Mouse (Mus musculus) intestine, embryonic 16.5 days (tissue): ENCODE data around the gene Pold2. TPM values are rescaled to one million over a fixed set of nuclear protein-coding genes. Genes with fewer than 3 reads are reported as not detected.

ENCODE experiments used
- ATAC-seq: fragments of 200-750 bp; cut with Nextera tagmentation; 2 replicates; pipeline ENCODE4 v1.8.0; 2017; ENCODE audit warnings: moderate TSS enrichment, moderate library complexity
- H3K27ac ChIP-seq: fragments of 300-500 bp; sonication (generic); 2 replicates; pipeline ENCODE4 v1.5.1; 2014; ENCODE audit warnings: mild to moderate bottlenecking, low read length
- H3K27me3 ChIP-seq: fragments of 300-500 bp; sonication (generic); replicated peaks from 2 replicates; pipeline ENCODE4 v1.6.1; 2014; ENCODE audit warnings: low read length, control low read depth, mixed read lengths; ENCODE audit not compliant: control insufficient read depth, insufficient read depth
- H3K36me3 ChIP-seq: fragments of 300-500 bp; sonication (generic); 2 replicates; pipeline ENCODE4 v1.6.1; 2014; ENCODE audit warnings: low read length, control low read depth; ENCODE audit not compliant: control insufficient read depth, insufficient read depth
- H3K4me1 ChIP-seq: fragments of 300-500 bp; sonication (generic); 2 replicates; pipeline ENCODE4 v1.6.1; 2014; ENCODE audit warnings: low read length, control low read depth, mixed read lengths; ENCODE audit not compliant: control insufficient read depth, insufficient read depth
- H3K4me2 ChIP-seq: fragments of 300-500 bp; sonication (generic); 2 replicates; pipeline ENCODE4 v1.6.1; 2014; ENCODE audit warnings: low read depth, low read length, control low read depth
- H3K4me3 ChIP-seq: fragments of 300-500 bp; sonication (generic); 2 replicates; pipeline ENCODE4 v1.5.1; 2014; ENCODE audit warnings: mild to moderate bottlenecking, low read length
- H3K9ac ChIP-seq: fragments of 300-500 bp; sonication (generic); 2 replicates; pipeline ENCODE4 v1.6.1; 2014; ENCODE audit warnings: low read depth, low read length
- H3K9me3 ChIP-seq: fragments of 300-500 bp; sonication (generic); 2 replicates; pipeline ENCODE4 v1.6.1; 2016; ENCODE audit warnings: low read length, control low read depth; ENCODE audit not compliant: control insufficient read depth
- WGBS: fragments of 180-500 bp; shearing (Covaris S2); extraction: QIAGEN DNeasy Blood & Tissue Kit; methylation state at CpG from one replicate; pipeline ENCODE4 v1.1.7; 2014; 5-methylcytosine and 5-hydroxymethylcytosine counted together
- polyA plus RNA-seq: library from polyadenylated mRNA; unstranded; fragments of >200 nt; fragmentation: Nextera tagmentation; extraction: Ambion mirVana; gene quantifications from 2 replicates; pipeline ENCODE4 v1.2.1, GENCODE M21; 2015

Gene Pold2
- 119 and 141 TPM in 2 replicates for polyA plus RNA-seq

DNA sequence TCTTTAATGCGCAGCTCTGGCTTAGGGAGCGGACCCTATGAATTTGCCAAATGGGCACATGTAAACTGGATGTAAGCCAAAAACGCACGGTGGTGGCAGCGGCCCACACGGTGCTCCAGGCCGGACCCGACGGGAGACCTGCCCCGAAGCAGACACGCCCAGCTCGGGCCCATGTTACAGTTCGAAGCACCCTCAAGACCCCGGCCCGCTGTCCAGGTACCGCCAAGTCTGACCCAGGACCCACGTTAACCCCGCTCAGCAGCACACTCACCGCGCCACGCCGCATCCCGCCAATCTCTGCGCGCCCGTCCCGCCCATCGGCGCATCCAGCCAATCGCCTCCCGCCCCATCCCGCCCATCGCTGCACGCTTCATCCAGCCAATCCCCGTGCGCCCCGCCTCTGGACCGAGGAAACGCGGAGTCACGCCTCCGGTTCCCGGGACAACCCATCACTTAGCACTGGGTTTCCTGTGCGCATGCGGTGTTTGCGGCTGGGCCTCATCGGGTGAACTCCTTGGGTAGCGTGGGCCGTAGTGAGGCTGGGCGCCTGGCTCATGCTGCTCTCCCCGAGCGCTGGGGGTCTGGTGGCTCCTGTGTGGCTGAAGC is at the start of gene Pold2:
TSS of gene Pold2 (minus strand) at position 372 of the 606 bp plus-strand sequence.
- peak within 1 kb of the TSS; percentile 74 for H3K4me3 ChIP-seq
- peak within 1 kb of the TSS; percentile 81 for H3K9ac ChIP-seq
- ATAC-seq, result peak; percentile 99
- no peaks in the 10 kb centered on the region for H3K27me3 ChIP-seq
- peaks cover 3% of the 10 kb centered on the region; the same call in 1 of the 2 replicates for H3K9me3 ChIP-seq
- H3K36me3 ChIP-seq, result peaks cover 26% of the 10 kb centered on the region
- WGBS, result 0% methylated on average over 52 of the region's 52 CpGs
- H3K4me1 ChIP-seq, result peaks cover 26% of the 10 kb centered on the region
- H3K4me2 ChIP-seq, result peak within 1 kb of the TSS; percentile 79
- H3K27ac ChIP-seq, result peak within 1 kb of the TSS; percentile 84

DNA sequence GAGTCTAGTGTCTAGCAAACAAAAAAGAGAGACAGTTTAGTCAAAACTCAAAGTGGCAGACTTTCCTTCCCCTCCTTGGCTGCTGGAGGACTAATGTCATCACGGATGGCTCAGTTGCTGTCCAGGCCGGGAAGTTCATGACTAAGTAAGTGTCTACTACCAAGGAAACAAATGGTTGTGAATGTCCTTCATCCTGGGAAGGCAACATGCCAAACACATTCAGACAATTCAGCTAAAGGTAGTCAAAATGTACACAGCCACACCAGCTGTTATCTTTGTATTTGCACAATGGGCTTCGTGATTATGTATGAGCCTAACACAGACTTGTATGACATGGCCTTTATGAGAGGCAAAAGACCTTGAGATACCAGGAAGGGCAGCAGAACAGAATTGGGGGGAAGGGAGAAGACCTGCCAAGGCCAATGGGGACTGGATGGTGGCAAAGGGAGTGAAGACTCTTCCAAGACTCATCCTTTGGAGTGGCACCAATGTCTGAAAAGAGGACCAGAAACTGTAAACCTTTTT is 48.7 kb upstream of the Pold2 start:
- no peaks in the 10 kb centered on the region for H3K36me3 ChIP-seq
- ATAC-seq, result no peak
- WGBS, result 80% methylated on average over 3 of the region's 3 CpGs
- no peaks in the 10 kb centered on the region for H3K9me3 ChIP-seq
- H3K4me3 ChIP-seq, result no peak overlapping the region
- no peaks in the 10 kb centered on the region for H3K27me3 ChIP-seq
- H3K9ac ChIP-seq, result no peak overlapping the region
- H3K4me2 ChIP-seq, result no peak overlapping the region
- no peaks in the 10 kb centered on the region for H3K4me1 ChIP-seq
- H3K27ac ChIP-seq, result no peak overlapping the region

DNA sequence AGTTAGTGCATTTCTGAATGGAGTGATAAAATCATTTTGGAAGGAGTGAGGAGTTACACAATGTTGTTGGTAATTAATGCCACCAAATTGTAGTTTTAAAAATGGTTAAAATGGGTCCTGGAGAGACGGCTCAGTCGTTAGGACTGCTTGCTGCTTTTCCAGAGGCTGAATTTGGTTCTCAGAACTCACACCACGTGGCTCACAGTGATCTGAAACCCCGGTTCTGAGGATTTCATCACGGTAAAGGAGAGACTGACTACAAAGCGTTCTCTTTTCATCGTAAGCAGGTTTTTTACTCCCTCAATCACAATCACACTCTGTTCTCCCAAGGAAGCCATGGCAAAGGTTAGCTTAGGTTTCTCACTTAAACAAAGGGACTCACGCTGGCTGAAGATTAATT is 46.6 kb upstream of the Pold2 start:
- no peaks in the 10 kb centered on the region for H3K4me1 ChIP-seq
- no peak overlapping the region for H3K4me2 ChIP-seq
- no peak overlapping the region for H3K9ac ChIP-seq
- no peak overlapping the region for H3K4me3 ChIP-seq
- WGBS, result 65% methylated on average over 8 of the region's 8 CpGs
- no peak for ATAC-seq
- H3K27me3 ChIP-seq, result no peaks in the 10 kb centered on the region
- no peaks in the 10 kb centered on the region for H3K9me3 ChIP-seq
- H3K36me3 ChIP-seq, result no peaks in the 10 kb centered on the region
- H3K27ac ChIP-seq, result no peak overlapping the region

DNA sequence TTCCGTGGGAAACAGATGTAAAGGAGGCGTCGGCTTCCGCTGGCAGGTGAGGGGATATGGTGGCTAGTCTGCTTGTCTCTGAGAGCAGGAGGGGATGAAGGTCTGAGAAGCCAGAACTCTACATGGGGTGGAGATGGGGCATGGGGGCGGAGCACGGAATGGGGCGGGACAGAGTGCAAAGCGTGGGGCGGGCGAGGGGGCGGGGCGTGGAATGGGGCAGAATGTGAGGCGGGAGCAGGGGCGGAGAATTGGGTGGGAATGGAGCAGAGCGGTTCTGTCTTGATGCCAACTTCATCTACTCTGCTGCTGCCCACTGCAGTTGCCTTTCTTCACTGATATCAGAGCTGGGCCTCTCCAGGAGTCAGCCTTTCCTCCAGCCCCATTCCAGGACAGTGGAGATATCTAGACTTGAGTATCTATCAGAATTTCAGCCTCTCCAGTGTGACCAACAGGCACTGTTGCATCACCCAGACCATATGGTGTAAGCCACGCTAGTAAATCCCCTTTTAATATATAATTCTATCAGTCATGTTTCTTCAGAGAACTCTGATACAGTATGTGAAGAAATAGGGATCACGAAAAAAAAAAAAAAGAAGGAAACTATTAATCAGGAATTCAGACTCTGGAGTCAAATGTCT is 42.4 kb upstream of the Pold2 start:
- no peaks in the 10 kb centered on the region for H3K9me3 ChIP-seq
- H3K27ac ChIP-seq, result no peak overlapping the region
- no peaks in the 10 kb centered on the region for H3K4me1 ChIP-seq
- 29% methylated on average over 17 of the region's 17 CpGs for WGBS
- no peaks in the 10 kb centered on the region for H3K36me3 ChIP-seq
- H3K9ac ChIP-seq, result no peak overlapping the region
- no peaks in the 10 kb centered on the region for H3K27me3 ChIP-seq
- H3K4me3 ChIP-seq, result no peak overlapping the region
- ATAC-seq, result peak; percentile 56
- H3K4me2 ChIP-seq, result no peak overlapping the region

DNA sequence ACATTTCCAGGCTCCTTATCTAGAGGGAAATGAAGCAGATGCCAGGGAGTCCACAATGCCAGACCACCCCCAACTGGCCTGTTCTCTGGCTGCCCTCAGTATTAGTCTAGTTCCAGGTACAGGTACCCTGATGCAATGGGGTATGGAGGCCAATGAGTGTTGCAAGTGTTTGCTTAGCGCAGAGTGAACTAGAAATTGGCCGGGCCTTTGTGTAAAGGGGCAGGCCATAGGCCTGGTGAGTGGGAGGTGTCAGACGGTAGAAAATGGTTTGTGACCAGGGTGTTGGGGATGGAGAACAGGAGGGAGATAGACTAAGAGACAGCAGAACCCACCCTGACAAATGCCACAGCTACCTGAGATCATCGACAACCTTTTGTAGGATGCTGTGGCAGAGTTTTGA is 41.5 kb upstream of the Pold2 start:
- Histone ChIP-seq H3K4me2 (no peak overlapping the region), H3K27me3 (no peaks in the 10 kb centered on the region), H3K9ac (no peak overlapping the region), H3K27ac (no peak overlapping the region), H3K4me1 (no peaks in the 10 kb centered on the region), H3K4me3 (no peak overlapping the region), H3K36me3 (no peaks in the 10 kb centered on the region), H3K9me3 (no peaks in the 10 kb centered on the region)
- ATAC-seq, result no peak
- 90% methylated on average over 4 of the region's 4 CpGs for WGBS

DNA sequence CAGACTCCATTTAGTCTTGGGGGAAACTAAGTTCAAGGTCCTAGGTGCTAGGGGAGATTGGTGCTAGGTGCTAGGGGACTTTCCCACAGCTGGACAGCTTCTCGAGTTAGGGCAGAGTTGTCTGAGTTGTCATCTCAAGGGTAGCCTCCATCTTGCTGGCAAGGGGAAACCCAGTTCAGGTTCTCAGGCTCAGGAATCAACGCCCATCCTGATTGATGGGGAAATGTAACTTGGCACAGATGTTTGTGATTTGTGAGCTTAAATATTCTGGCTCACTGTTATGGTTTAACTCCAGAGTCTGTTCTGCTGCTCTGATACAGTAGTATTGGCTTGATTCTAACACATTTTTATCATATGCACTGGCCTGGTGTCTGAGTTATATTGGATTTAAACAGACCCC is 40.0 kb upstream of the Pold2 start:
- Histone ChIP-seq H3K27me3 (no peaks in the 10 kb centered on the region), H3K9me3 (no peaks in the 10 kb centered on the region), H3K9ac (no peak overlapping the region), H3K4me1 (no peaks in the 10 kb centered on the region), H3K36me3 (no peaks in the 10 kb centered on the region), H3K27ac (no peak overlapping the region), H3K4me2 (no peak overlapping the region), H3K4me3 (no peak overlapping the region)
- ATAC-seq, result no peak
- WGBS, result 64% methylated on average over 2 of the region's 2 CpGs

DNA sequence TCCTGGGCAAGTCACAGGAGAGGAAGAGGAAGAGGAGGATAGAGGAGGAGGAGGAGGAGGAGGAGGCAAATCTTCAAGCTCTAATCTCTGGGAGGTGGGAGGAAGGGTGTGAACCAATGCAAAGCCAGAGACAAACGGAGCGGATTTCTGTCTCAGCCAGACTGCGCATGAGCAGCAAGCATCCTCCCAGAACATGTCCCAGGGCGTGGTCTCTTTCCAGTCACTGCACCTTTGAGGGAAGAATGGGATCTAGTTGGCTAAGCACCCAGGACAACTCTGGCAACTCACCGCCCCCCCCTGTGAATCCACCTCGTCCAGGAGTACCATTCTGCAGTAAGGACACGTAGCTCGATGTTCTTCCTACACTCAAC is 38.1 kb upstream of the Pold2 start:
- no peaks in the 10 kb centered on the region for H3K9me3 ChIP-seq
- no peak overlapping the region for H3K9ac ChIP-seq
- H3K4me3 ChIP-seq, result no peak overlapping the region
- no peak overlapping the region for H3K27ac ChIP-seq
- H3K27me3 ChIP-seq, result no peaks in the 10 kb centered on the region
- H3K4me1 ChIP-seq, result no peaks in the 10 kb centered on the region
- no peak overlapping the region for H3K4me2 ChIP-seq
- 65% methylated on average over 8 of the region's 8 CpGs for WGBS
- no peak for ATAC-seq
- no peaks in the 10 kb centered on the region for H3K36me3 ChIP-seq

DNA sequence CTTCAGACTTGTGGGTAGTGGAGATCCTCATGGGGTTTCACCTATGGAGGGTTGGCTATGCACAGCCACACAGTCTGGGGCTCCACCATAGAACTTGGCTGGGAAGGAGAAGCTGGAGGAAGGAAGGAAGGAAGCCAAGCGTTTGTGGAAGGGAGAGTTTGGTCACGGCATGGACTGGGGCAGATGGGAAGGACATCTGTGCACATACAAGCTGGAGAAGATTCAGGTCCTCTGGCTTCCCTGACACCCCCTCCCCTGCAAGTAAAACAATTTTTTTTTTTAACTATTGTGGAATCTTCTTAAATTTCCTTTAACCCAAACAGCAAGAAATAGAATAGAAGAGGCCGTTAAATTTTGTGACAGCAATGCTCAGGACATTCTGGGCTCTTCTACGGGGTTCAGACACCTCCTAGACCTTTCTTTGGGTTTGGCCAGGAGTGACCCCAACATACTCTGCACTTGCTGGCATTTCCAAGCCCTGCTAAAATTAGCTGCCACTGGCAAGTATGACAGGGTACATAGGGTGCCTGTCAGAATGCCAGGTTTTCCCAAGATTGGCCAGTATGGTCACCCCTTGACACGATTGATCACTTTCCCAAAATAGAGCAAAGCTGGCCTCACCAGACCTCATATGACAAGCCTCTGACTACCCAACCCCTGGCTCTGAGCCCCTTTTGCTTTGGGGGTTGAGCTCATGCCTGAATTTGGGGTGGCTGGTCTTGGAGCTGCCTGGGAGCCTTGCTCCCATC is 37.5 kb upstream of the Pold2 start:
- Histone ChIP-seq H3K4me3 (no peak overlapping the region), H3K27me3 (no peaks in the 10 kb centered on the region), H3K4me1 (no peaks in the 10 kb centered on the region), H3K9me3 (no peaks in the 10 kb centered on the region), H3K27ac (no peak overlapping the region), H3K9ac (no peak overlapping the region), H3K36me3 (no peaks in the 10 kb centered on the region), H3K4me2 (no peak overlapping the region)
- ATAC-seq, result no peak
- WGBS, result 83% methylated on average over 5 of the region's 5 CpGs

DNA sequence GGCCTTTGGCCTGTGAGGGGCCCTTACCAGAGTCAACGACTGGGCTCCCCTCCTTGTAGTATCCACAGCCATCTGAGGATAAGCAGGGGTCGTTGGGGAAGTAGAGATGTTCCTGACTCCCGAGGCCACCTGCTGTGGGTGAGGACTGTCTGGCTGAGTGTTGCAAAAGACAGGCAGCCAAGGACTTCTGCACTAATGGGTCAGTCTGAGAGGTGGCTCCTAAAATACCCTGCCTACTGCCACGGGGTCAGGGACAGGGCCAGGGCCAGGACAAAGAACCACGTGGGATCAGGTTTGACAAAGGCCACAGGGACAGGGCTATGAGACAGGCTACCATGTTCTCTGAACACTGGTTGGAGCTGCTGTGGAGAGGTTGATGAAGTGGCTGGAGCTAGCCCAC is 36.8 kb upstream of the Pold2 start:
- 53% methylated on average over 5 of the region's 5 CpGs for WGBS
- no peak overlapping the region for H3K9ac ChIP-seq
- no peak overlapping the region for H3K27ac ChIP-seq
- no peaks in the 10 kb centered on the region for H3K36me3 ChIP-seq
- no peak overlapping the region for H3K4me2 ChIP-seq
- H3K4me1 ChIP-seq, result no peaks in the 10 kb centered on the region
- no peak overlapping the region for H3K4me3 ChIP-seq
- H3K27me3 ChIP-seq, result no peaks in the 10 kb centered on the region
- no peaks in the 10 kb centered on the region for H3K9me3 ChIP-seq
- ATAC-seq, result no peak
